Mouse (Mus musculus): ENCODE measurements at regions not wholly inside any gene's neighbourhood (a gene's known extent, or its start where the extent isn't known, plus 50 kb on each side); places are given as distances from the start of the nearest gene placed in this dataset.

DNA sequence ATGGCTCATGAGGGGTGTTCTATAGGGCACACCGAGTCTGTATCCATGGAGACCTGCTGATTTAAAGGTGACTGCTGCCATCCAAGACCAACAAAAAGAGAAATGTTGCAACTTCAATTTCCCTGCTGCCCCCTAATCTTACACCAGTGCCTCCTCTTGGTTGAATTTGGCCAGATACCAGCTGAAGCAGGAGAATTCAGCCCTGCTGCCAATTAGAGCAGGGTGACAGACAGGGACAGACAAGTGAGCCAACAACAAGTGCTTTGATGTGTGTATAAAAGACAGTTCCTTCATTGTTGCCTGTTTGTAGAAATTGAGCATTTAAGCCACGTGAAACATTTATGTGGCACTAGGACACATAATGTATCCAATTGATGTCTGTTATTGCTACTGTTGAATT, 75.5 kb upstream of the Adamts5 start:
- DNase-seq (ENCODE audit: low read depth in 3 of 3, low spot score in 3 of 3): no peak

DNA sequence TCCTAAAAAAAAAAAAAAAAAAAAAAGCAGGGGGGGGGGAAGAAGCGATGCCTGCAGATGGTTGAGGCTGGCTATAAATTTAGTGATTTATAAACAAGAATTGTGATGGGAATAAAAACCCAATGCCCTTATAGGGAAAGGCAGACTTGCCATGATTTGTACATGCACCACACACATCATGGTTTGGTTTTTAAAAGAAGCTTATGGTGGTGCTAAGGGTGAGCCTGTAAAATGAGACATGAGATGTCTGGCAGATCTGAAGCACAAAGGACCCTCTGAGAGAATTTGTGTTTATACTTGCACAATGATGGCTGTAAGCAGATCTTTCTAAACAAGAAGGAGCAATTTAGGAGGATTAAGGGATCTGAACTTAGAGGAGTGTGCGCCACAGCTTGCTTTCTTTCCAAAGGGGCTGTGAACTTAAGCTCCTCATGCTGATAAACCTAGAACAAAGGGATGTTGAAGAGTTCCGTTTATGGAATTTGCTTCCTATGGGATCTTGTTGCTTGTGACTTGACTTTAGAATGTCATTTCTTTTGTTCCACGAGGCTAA, 65.3 kb upstream of the Adamts5 start:
- Histone ChIP-seq H3K4me2 (ENCODE audit: low read depth) (no peak overlapping the region), H3K4me3 (ENCODE audit: insufficient read depth in 1 of 2, low read depth in 2 of 2, low read length in 2 of 2) (no peak overlapping the region), H3K9ac (replicated peaks) (no peak overlapping the region), H3K9me3 (ENCODE audit: control insufficient read depth, low read length) (no peaks in the 10 kb centered on the region), H3K36me3 (replicated peaks; ENCODE audit: control insufficient read depth, insufficient read depth, low read depth) (no peaks in the 10 kb centered on the region), H3K4me1 (replicated peaks; ENCODE audit: control insufficient read depth in 2 of 2, insufficient read depth in 2 of 2, low read length in 1 of 2) (no peaks in the 10 kb centered on the region), H3K27me3 (ENCODE audit: control insufficient read depth, insufficient read depth, low read length) (no peaks in the 10 kb centered on the region), H3K27ac (no peak overlapping the region)
- TF ChIP-seq CTCF (IDR thresholded peaks at IDR 0.05; ENCODE audit: low read depth): no peak
- TF ChIP-seq EP300 (IDR thresholded peaks at IDR 0.05; ENCODE audit: low read depth): no peak
- WGBS (ENCODE audit: insufficient replicate concordance): 43% methylated on average over 4 of the region's 4 CpGs
- no peak for DNase-seq (ENCODE audit: low read depth in 3 of 3, low spot score in 3 of 3)
- ATAC-seq (ENCODE audit: insufficient read depth): no peak

More for the DNA sequence above, 75.5 kb upstream of the Adamts5 start:
- ATAC-seq (ENCODE audit: insufficient read depth): no peak
- H3K9me3 ChIP-seq (ENCODE audit: control insufficient read depth, low read length): no peaks in the 10 kb centered on the region
- TF ChIP-seq EP300 (IDR thresholded peaks at IDR 0.05; ENCODE audit: low read depth): no peak
- TF ChIP-seq CTCF (IDR thresholded peaks at IDR 0.05; ENCODE audit: low read depth): no peak
- H3K27ac ChIP-seq: no peak overlapping the region
- no peaks in the 10 kb centered on the region for H3K4me1 ChIP-seq (replicated peaks; ENCODE audit: control insufficient read depth in 2 of 2, insufficient read depth in 2 of 2, low read length in 1 of 2)
- no peak overlapping the region for H3K4me3 ChIP-seq (ENCODE audit: insufficient read depth in 1 of 2, low read depth in 2 of 2, low read length in 2 of 2)
- no peak overlapping the region for H3K9ac ChIP-seq (replicated peaks)
- H3K27me3 ChIP-seq (ENCODE audit: control insufficient read depth, insufficient read depth, low read length): no peaks in the 10 kb centered on the region
- H3K36me3 ChIP-seq (replicated peaks; ENCODE audit: control insufficient read depth, insufficient read depth, low read depth): no peaks in the 10 kb centered on the region
- no peak overlapping the region for H3K4me2 ChIP-seq (ENCODE audit: low read depth)
- 77% methylated on average over 2 of the region's 2 CpGs for WGBS (ENCODE audit: insufficient replicate concordance)

DNA sequence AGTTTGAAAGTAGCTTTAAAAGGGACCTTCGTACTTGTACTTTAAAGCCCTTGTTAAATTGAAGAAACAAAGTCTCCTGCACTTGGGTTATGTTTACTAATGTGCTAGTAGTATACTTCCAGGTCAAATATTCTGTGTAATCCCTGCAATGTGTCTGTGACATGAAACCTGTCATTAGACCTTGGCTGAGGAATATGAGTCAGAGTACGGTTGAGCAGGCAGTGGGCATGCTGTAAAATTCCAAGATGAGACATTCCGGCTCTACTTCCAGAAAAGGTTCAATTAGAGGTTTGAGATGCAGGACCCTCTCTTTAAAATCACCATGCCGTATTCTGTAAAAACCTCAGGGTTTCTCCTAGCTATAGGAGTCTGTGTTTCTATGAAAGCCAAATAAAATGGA, 64.6 kb upstream of the Adamts5 start:
- WGBS (ENCODE audit: insufficient replicate concordance): 72% methylated on average over 4 of the region's 4 CpGs
- Histone ChIP-seq H3K27me3 (ENCODE audit: control insufficient read depth, insufficient read depth, low read length) (no peaks in the 10 kb centered on the region), H3K27ac (no peak overlapping the region), H3K9me3 (ENCODE audit: control insufficient read depth, low read length) (no peaks in the 10 kb centered on the region), H3K4me3 (ENCODE audit: insufficient read depth in 1 of 2, low read depth in 2 of 2, low read length in 2 of 2) (no peak overlapping the region), H3K36me3 (replicated peaks; ENCODE audit: control insufficient read depth, insufficient read depth, low read depth) (no peaks in the 10 kb centered on the region), H3K4me2 (ENCODE audit: low read depth) (no peak overlapping the region), H3K4me1 (replicated peaks; ENCODE audit: control insufficient read depth in 2 of 2, insufficient read depth in 2 of 2, low read length in 1 of 2) (no peaks in the 10 kb centered on the region), H3K9ac (replicated peaks) (no peak overlapping the region)
- ATAC-seq (ENCODE audit: insufficient read depth) (no peak), DNase-seq (ENCODE audit: low read depth in 3 of 3, low spot score in 3 of 3) (no peak)
- TF ChIP-seq EP300 (IDR thresholded peaks at IDR 0.05; ENCODE audit: low read depth) (no peak), CTCF (IDR thresholded peaks at IDR 0.05; ENCODE audit: low read depth) (no peak)

DNA sequence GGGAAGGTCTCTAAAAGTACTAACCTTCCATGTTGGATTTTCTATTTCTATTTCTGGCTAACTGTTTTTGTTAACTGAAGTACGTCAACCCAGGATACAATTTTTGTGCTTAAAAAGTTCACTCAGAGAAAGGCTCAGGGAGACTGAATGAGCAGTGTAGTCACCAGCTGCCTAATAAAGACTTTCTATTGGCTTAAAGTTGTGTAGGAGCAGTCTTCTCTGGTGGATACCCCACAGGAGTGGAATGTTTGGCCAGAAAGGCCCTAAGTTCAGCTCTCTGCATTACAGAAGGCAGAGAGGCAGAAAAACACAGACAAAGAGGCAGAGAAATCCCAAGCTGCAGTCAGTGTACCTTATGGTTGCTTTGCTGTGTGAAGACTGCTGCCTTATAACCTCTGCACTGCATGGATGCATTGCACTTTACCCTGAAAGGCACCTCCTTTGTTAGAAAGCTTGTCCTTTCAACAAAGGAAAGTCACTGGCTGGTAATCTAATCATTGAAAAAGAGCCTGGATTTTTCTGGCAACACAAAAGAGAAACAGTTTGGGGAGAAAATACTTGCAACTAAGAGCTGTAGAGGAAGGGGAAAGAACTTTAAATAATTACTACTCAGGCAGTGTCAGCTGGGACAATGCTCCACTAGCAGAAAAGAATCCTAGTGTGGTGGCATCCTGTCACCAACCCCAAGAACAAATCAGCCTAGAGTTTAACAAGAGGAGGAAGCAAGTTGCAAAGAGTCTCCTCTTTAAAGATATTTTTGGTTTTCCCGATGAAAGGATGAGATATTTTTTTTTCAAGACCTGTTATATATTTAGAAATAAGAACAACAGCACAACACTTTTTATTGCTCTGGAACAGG, 63.0 kb upstream of the Adamts5 start:
- DNase-seq (ENCODE audit: low read depth in 3 of 3, low spot score in 3 of 3) (no peak), ATAC-seq (ENCODE audit: insufficient read depth) (no peak)
- H3K4me2 ChIP-seq (ENCODE audit: low read depth): no peak overlapping the region
- H3K27ac ChIP-seq: no peak overlapping the region
- no peak overlapping the region for H3K4me3 ChIP-seq (ENCODE audit: insufficient read depth in 1 of 2, low read depth in 2 of 2, low read length in 2 of 2)
- 52% methylated on average over 2 of the region's 2 CpGs for WGBS (ENCODE audit: insufficient replicate concordance)
- no peaks in the 10 kb centered on the region for H3K27me3 ChIP-seq (ENCODE audit: control insufficient read depth, insufficient read depth, low read length)
- H3K9ac ChIP-seq (replicated peaks): no peak overlapping the region
- H3K4me1 ChIP-seq (replicated peaks; ENCODE audit: control insufficient read depth in 2 of 2, insufficient read depth in 2 of 2, low read length in 1 of 2): no peaks in the 10 kb centered on the region
- no peak for TF ChIP-seq CTCF (IDR thresholded peaks at IDR 0.05; ENCODE audit: low read depth)
- TF ChIP-seq EP300 (IDR thresholded peaks at IDR 0.05; ENCODE audit: low read depth): no peak
- no peaks in the 10 kb centered on the region for H3K9me3 ChIP-seq (ENCODE audit: control insufficient read depth, low read length)
- H3K36me3 ChIP-seq (replicated peaks; ENCODE audit: control insufficient read depth, insufficient read depth, low read depth): no peaks in the 10 kb centered on the region

GRCm38 (mm10) chr16:85956006-85956562, 54.5 kb upstream of the Adamts5 start:
- no peak for TF ChIP-seq EP300 (IDR thresholded peaks at IDR 0.05; ENCODE audit: low read depth)
- no peak for TF ChIP-seq CTCF (IDR thresholded peaks at IDR 0.05; ENCODE audit: low read depth)
- H3K27ac ChIP-seq: no peak overlapping the region
- no peaks in the 10 kb centered on the region for H3K9me3 ChIP-seq (ENCODE audit: control insufficient read depth, low read length)
- H3K4me1 ChIP-seq (replicated peaks; ENCODE audit: control insufficient read depth in 2 of 2, insufficient read depth in 2 of 2, low read length in 1 of 2): no peaks in the 10 kb centered on the region
- H3K4me3 ChIP-seq (ENCODE audit: insufficient read depth in 1 of 2, low read depth in 2 of 2, low read length in 2 of 2): no peak overlapping the region
- WGBS (ENCODE audit: insufficient replicate concordance): 74% methylated on average over 4 of the region's 4 CpGs
- DNase-seq (ENCODE audit: low read depth in 3 of 3, low spot score in 3 of 3): no peak
- H3K9ac ChIP-seq (replicated peaks): no peak overlapping the region
- H3K27me3 ChIP-seq (ENCODE audit: control insufficient read depth, insufficient read depth, low read length): no peaks in the 10 kb centered on the region
- H3K4me2 ChIP-seq (ENCODE audit: low read depth): no peak overlapping the region
- H3K36me3 ChIP-seq (replicated peaks; ENCODE audit: control insufficient read depth, insufficient read depth, low read depth): no peaks in the 10 kb centered on the region
- no peak for ATAC-seq (ENCODE audit: insufficient read depth)

Data from liver, embryonic 14.5 days (tissue).